Mouse (Mus musculus): ENCODE measurements around the gene Ifi35. TPM values are rescaled to one million over a fixed set of nuclear protein-coding genes. Genes with fewer than 3 reads are reported as not detected.

Ifi35 gene
- polyA plus RNA-seq (2015; fragmentation: Nextera tagmentation; extraction: Ambion mirVana), result 23.2 and 25.1 TPM in 2 replicates

DNA sequence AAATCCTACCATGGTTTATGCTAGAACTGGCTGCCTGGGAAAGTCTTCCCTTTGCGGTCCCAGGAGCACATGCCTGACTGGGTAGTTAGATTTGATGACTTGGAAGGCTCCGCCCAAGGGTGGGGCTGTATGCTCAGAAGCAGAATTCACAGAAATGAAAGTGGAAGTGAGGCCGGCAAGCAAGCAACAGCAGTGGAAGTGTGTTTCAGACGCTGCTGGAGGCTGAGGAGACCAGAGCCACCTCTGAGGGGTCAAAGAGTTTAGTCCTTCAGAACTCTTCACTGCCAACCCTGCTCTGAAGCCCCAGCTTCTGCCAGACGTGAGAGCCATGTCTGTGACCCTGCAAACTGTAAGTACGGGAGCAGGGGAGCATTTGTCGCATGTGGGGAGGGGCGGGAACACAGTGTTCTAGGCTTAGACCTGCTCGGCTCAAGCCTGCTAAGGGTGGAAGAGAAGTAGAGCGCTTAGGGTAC, at the start of gene Ifi35:
Gene Ifi35, plus strand, starts transcription at position 134 of the 473 bp plus-strand sequence.
- Histone ChIP-seq H3K4me2 (peak within 1 kb of the TSS; percentile 51), H3K9ac (peak within 1 kb of the TSS; percentile 55; the same call in 1 of the 2 replicates), H3K36me3 (peaks cover 27% of the 10 kb centered on the region), H3K9me3 (no peaks in the 10 kb centered on the region), H3K4me1 (peaks cover 31% of the 10 kb centered on the region), H3K27ac (peak within 1 kb of the TSS; percentile 81), H3K27me3 (no peaks in the 10 kb centered on the region), H3K4me3 (peak within 1 kb of the TSS; percentile 45)
- WGBS, result 10% methylated on average over 10 of the region's 10 CpGs
- ATAC-seq (ENCODE audit: insufficient number of reproducible peaks, low FRiP score, low TSS enrichment, low read depth), result peak; percentile 59

DNA sequence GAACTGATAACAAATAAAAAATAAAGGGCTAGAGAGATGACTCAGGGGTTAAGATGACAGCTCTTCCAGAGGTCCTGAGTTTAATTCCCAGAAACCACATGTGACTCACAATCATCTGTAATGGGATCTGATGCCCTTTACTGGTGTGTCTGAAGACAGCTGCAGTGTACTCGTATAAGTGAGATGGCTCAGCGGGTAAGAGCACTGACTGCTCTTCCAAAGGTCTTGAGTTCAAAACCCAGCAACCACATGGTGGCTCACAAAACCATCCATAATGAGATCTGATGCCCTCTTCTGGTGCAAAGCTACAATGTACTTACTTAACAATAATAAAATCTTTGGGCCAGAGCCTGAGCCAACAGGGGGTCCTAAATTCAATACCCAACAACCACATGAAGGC, 32.9 kb upstream of the Ifi35 start:
- Histone ChIP-seq H3K9ac (no peak overlapping the region), H3K4me2 (no peak overlapping the region), H3K27ac (no peak overlapping the region), H3K9me3 (no peaks in the 10 kb centered on the region), H3K27me3 (no peaks in the 10 kb centered on the region), H3K4me1 (peaks cover 7% of the 10 kb centered on the region), H3K36me3 (peaks cover 35% of the 10 kb centered on the region), H3K4me3 (no peak overlapping the region)
- ATAC-seq (ENCODE audit: insufficient number of reproducible peaks, low FRiP score, low TSS enrichment, low read depth), result no peak
- WGBS, result 86% methylated on average over 2 of the region's 2 CpGs

DNA sequence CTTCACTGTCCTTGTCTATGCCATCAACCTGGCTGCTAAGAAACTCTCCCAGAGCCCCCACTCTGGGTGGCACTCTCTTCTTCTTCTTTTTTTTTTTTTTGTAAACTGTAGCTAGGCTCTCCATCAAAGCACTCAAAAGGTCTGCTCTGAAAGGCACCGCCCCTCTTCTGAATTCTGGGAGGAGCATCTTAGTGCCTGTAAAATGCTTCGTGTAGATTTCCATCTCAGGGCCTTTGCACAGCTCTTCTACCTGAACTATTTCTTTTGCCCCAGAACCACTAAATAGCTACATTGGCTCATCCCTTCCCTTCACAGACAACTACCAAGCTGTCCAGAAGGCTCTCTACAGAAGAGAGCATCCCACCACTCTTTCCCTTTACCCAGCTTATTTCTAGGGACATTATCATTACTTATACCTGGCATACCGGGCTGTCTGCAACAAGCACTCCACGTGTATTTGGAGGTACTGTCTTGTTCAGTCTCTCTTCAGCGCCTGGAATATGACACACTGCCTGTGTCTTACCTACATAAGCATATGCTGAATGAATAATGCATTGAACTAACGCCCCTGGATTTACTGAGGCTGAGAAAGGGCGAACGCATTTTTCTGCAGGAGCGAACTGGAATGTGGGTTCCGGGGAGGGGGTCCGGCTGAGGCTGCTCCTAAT, 31.6 kb upstream of the Ifi35 start:
- H3K4me3 ChIP-seq, result peak overlapping the region; percentile 82
- no peaks in the 10 kb centered on the region for H3K27me3 ChIP-seq
- peak overlapping the region; percentile 82 for H3K27ac ChIP-seq
- no peaks in the 10 kb centered on the region for H3K9me3 ChIP-seq
- ATAC-seq (ENCODE audit: insufficient number of reproducible peaks, low FRiP score, low TSS enrichment, low read depth), result peak; percentile 12; the same call in 1 of the 2 replicates
- peak overlapping the region; percentile 81 for H3K9ac ChIP-seq
- H3K4me2 ChIP-seq, result peak overlapping the region; percentile 68
- 2% methylated on average over 11 of the region's 11 CpGs for WGBS
- peaks cover 7% of the 10 kb centered on the region for H3K4me1 ChIP-seq
- H3K36me3 ChIP-seq, result peaks cover 22% of the 10 kb centered on the region

DNA sequence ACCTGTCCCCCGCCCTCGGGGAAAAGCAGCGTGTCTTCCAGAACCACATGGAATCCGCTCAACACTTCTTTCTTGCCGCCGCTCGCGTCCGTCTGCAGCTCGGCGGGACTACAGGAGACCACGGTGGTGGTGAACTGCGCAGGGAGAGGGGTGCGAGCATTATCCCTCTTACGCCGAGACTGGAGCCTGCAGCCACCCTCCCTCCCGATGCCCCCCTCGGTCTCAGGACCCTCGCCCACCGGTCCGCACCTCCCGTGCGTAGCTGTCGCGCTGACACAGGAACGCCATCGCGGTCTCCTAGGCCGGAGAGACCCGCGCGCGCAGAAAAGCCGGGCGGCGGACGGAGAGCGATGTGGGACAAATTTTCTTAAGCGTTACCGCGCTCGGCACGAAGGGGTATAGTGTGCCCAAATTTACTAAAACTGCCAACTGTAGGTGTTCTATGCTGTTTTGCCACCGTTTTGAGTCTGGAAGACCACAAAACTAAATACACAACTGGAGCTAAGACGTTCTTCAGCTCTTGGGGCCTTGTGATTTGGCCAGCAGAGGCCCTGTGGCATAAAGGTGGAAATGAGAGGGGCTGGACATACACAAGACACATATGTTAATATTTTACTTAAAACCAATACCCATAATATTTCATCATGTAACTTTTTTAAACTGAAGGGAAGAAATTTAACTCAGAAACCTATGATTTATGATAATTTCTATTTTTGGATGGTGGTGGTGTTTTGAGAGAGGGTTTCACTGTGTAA, 30.9 kb upstream of the Ifi35 start, which contains the start of gene Aarsd1:
Gene Aarsd1, minus strand, starts transcription at position 515 of the 755 bp plus-strand sequence.
- H3K4me1 ChIP-seq, result peaks cover 7% of the 10 kb centered on the region
- no peaks in the 10 kb centered on the region for H3K9me3 ChIP-seq
- H3K4me3 ChIP-seq, result peak within 1 kb of the TSS; percentile 82
- H3K9ac ChIP-seq, result peak within 1 kb of the TSS; percentile 81
- peak within 1 kb of the TSS; percentile 68 for H3K4me2 ChIP-seq
- WGBS, result 0% methylated on average over 45 of the region's 45 CpGs
- H3K27me3 ChIP-seq, result no peaks in the 10 kb centered on the region
- H3K36me3 ChIP-seq, result peaks cover 15% of the 10 kb centered on the region
- H3K27ac ChIP-seq, result peak within 1 kb of the TSS; percentile 82
- peak; percentile 77; the same call in 1 of the 2 replicates for ATAC-seq (ENCODE audit: insufficient number of reproducible peaks, low FRiP score, low TSS enrichment, low read depth)

- 55% methylated on average over 6 of the region's 6 CpGs for WGBS
- no peak overlapping the region for H3K4me2 ChIP-seq
- H3K9ac ChIP-seq, result no peak overlapping the region
- H3K36me3 ChIP-seq, result peaks cover under 1% of the 10 kb centered on the region; the same call in 1 of the 2 replicates
- no peak overlapping the region for H3K27ac ChIP-seq
- H3K27me3 ChIP-seq, result no peaks in the 10 kb centered on the region
- ATAC-seq (ENCODE audit: insufficient number of reproducible peaks, low FRiP score, low TSS enrichment, low read depth), result no peak
- no peak overlapping the region for H3K4me3 ChIP-seq
- no peaks in the 10 kb centered on the region for H3K9me3 ChIP-seq
- H3K4me1 ChIP-seq, result peaks cover 12% of the 10 kb centered on the region
These were observed 29.2 kb upstream of the Ifi35 start for GRCm38 (mm10) chr11:101418991-101419390.

- H3K27me3 ChIP-seq, result no peaks in the 10 kb centered on the region
- no peak overlapping the region for H3K27ac ChIP-seq
- H3K9me3 ChIP-seq, result no peaks in the 10 kb centered on the region
- H3K36me3 ChIP-seq, result no peaks in the 10 kb centered on the region
- peaks cover 17% of the 10 kb centered on the region for H3K4me1 ChIP-seq
- WGBS, result 41% methylated on average over 3 of the region's 3 CpGs
- no peak for ATAC-seq (ENCODE audit: insufficient number of reproducible peaks, low FRiP score, low TSS enrichment, low read depth)
- no peak overlapping the region for H3K4me2 ChIP-seq
- no peak overlapping the region for H3K4me3 ChIP-seq
- H3K9ac ChIP-seq, result no peak overlapping the region
These were observed 28.6 kb upstream of the Ifi35 start for GRCm38 (mm10) chr11:101419610-101420009.

- WGBS, result 88% methylated on average over 5 of the region's 5 CpGs
- Histone ChIP-seq H3K9me3 (no peaks in the 10 kb centered on the region), H3K4me3 (no peak overlapping the region), H3K27ac (no peak overlapping the region), H3K4me1 (peaks cover 17% of the 10 kb centered on the region), H3K9ac (no peak overlapping the region), H3K36me3 (no peaks in the 10 kb centered on the region), H3K27me3 (no peaks in the 10 kb centered on the region), H3K4me2 (no peak overlapping the region)
- no peak for ATAC-seq (ENCODE audit: insufficient number of reproducible peaks, low FRiP score, low TSS enrichment, low read depth)
These were observed 28.1 kb upstream of the Ifi35 start for GRCm38 (mm10) chr11:101420148-101420547.

GRCm38 (mm10) chr11:101424105-101424851, 23.9 kb upstream of the Ifi35 start, which contains the start of gene Gm27029:
TSS of gene Gm27029 (minus strand) at chr11:101424796.
- H3K36me3 ChIP-seq, result no peaks in the 10 kb centered on the region
- H3K4me2 ChIP-seq, result peak within 1 kb of the TSS; percentile 89
- peaks cover 28% of the 10 kb centered on the region for H3K4me1 ChIP-seq
- no peaks in the 10 kb centered on the region for H3K27me3 ChIP-seq
- H3K9ac ChIP-seq, result peak within 1 kb of the TSS; percentile 68
- ATAC-seq (ENCODE audit: insufficient number of reproducible peaks, low FRiP score, low TSS enrichment, low read depth), result peak; percentile 70
- peak within 1 kb of the TSS; percentile 86 for H3K27ac ChIP-seq
- 2% methylated on average over 23 of the region's 23 CpGs for WGBS
- peak within 1 kb of the TSS; percentile 74 for H3K4me3 ChIP-seq
- H3K9me3 ChIP-seq, result no peaks in the 10 kb centered on the region

DNA sequence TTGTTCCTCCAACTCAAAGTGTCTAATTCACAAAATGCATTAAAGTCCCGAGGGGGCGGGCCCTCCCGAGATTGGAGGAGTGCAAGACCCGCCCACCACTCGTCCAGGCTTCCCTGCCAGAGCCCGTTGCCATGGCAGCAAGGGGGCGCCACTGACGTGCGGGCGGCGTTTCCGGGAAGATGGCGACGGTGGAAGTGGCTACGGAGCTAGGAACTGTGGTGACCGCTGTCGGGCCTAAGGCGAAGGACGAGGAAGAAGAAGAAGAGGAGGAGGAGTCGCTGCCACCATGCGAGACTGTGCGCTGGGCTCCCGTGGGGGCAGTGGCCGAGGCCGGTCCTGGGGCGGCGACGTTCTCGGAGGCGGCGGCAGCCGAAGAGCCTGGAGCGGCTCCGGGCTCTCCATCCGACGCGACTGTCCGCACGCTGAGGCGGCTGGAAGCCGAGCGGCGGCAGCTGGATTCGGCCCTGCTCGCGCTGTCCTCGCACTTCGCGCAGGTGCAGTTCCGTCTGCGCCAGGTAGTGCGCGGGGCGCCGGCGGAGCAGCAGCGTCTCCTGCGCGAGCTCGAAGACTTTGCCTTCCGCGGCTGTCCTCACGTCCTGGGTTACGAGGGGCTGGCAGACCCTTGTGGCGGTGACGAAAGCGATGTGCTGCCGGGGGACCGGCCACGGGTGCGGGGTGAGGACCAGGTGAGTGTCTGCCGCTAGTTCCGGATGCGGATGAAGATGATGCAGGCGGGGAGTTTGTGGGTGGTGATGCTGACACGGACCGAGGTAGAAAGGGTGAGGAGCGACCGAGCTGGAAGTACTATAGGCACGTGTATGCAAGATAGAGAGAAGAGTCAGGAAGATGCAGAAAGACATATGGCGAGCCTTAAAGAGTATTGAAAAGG, 23.0 kb upstream of the Ifi35 start, which contains the start of the genes Rundc1 and Ptges3l:
Gene Rundc1, plus strand, starts transcription at position 161 of the 889 bp plus-strand sequence.
Gene Ptges3l, minus strand, starts transcription at position 409 of the 889 bp plus-strand sequence.
- H3K9ac ChIP-seq, result peak within 1 kb of the TSS; percentile 68
- H3K4me3 ChIP-seq, result peak within 1 kb of the TSS; percentile 74
- peaks cover 28% of the 10 kb centered on the region for H3K4me1 ChIP-seq
- no peaks in the 10 kb centered on the region for H3K27me3 ChIP-seq
- under 1% methylated on average over 81 of the region's 81 CpGs for WGBS
- peak within 1 kb of the TSS; percentile 89 for H3K4me2 ChIP-seq
- no peaks in the 10 kb centered on the region for H3K9me3 ChIP-seq
- peak; percentile 92 for ATAC-seq (ENCODE audit: insufficient number of reproducible peaks, low FRiP score, low TSS enrichment, low read depth)
- H3K36me3 ChIP-seq, result peaks cover 8% of the 10 kb centered on the region
- H3K27ac ChIP-seq, result peak within 1 kb of the TSS; percentile 86

GRCm38 (mm10) chr11:101426165-101426564, 22.0 kb upstream of the Ifi35 start:
- H3K36me3 ChIP-seq, result peaks cover 16% of the 10 kb centered on the region
- H3K9me3 ChIP-seq, result no peaks in the 10 kb centered on the region
- H3K27ac ChIP-seq, result no peak overlapping the region
- H3K27me3 ChIP-seq, result no peaks in the 10 kb centered on the region
- no peak overlapping the region for H3K9ac ChIP-seq
- peaks cover 28% of the 10 kb centered on the region for H3K4me1 ChIP-seq
- ATAC-seq (ENCODE audit: insufficient number of reproducible peaks, low FRiP score, low TSS enrichment, low read depth), result no peak
- peak overlapping the region; percentile 89 for H3K4me2 ChIP-seq
- peak overlapping the region; percentile 74 for H3K4me3 ChIP-seq
- WGBS, result 54% methylated on average over 8 of the region's 8 CpGs

Data from limb, embryonic 15.5 days (tissue).